9 mouse cellular contexts compared by ENCODE assay signal in genomic region chr6:115692963-115693730, GRCm38 (mm10). TPM values are rescaled to one million over a fixed set of nuclear protein-coding genes. Genes with fewer than 3 reads are reported as not detected.
A peak's percentile ranks its signal among the peaks of the same experiment; 100 is the strongest.
DNase-seq lines count a peak whose midpoint lies in the region; ATAC-seq and TF ChIP-seq lines count a peak whose summit lies in the region.
"Had no signal": no experiment of that assay in that cellular context is flagged by ENCODE, and none has a peak within 500 bp of the region (broad histone marks: within the 10 kb centered on the region; RNA-seq: fewer than 3 reads in every experiment).

No protein-coding gene starts in this region.

- POLR2A ChIA-PET in Patski (lab: Charles Lee) = no interaction called here

- no peaks in the 10 kb centered on the region for H3K27me3 ChIP-seq in hindbrain, embryonic 11.5 days (ENCODE audit: control insufficient read depth, insufficient read depth, low read length)
- H3K27me3 ChIP-seq in hindbrain, embryonic 13.5 days = no peaks in the 10 kb centered on the region
- H3K27me3 ChIP-seq in Patski = no peaks in the 10 kb centered on the region
- H3K27me3 ChIP-seq in lung, postnatal 0 days (replicated peaks; ENCODE audit: insufficient read depth, low read length) = no peaks in the 10 kb centered on the region
- H3K27me3 ChIP-seq: hindbrain, embryonic 15.5 days had no signal

- peak; percentile 21 for DNase-seq in hindbrain, embryonic 11.5 days (ENCODE audit: low spot score)
- DNase-seq in A20 (ENCODE audit: low read depth, low spot score) (peak; percentile 81), Patski (ENCODE audit: low read depth, low spot score) (no peak)
- DNase-seq in lung, postnatal 0 days (ENCODE audit: low spot score) = no peak
- DNase-seq in layer of hippocampus, adult 9-10 months (ENCODE audit: low spot score) = no peak
- DNase-seq in c-Kit-positive CD71-positive TER-119-positive erythroid progenitor cells, embryonic 14.5 days (ENCODE audit: low spot score) = no peak
- DNase-seq in gastrocnemius, postnatal 4 days (ENCODE audit: low spot score in 2 of 2) = no peak

- TF ChIP-seq CTCF in Patski (IDR thresholded peaks at IDR 0.05) = peak; percentile 55
- TF ChIP-seq CTCF in lung, postnatal 0 days (IDR thresholded peaks at IDR 0.05) = peak; percentile 60

- H3K27ac ChIP-seq in hindbrain, embryonic 11.5 days (ENCODE audit: low read depth, low read length) = no peak overlapping the region
- H3K27ac ChIP-seq in hindbrain, embryonic 13.5 days = no peak overlapping the region
- no peak overlapping the region for H3K27ac ChIP-seq in lung, postnatal 0 days (ENCODE audit: low read length)
- H3K27ac ChIP-seq: hindbrain, embryonic 15.5 days had no signal

- no peak for TF ChIP-seq EP300 in lung, postnatal 0 days (IDR thresholded peaks at IDR 0.05)

- WGBS in hindbrain, embryonic 11.5 days = 73% methylated on average over 5 of the region's 5 CpGs
- WGBS in hindbrain, embryonic 13.5 days = 70% methylated on average over 5 of the region's 5 CpGs
- 60% methylated on average over 5 of the region's 5 CpGs for WGBS in lung, postnatal 0 days

- no peaks in the 10 kb centered on the region for H3K36me3 ChIP-seq in hindbrain, embryonic 11.5 days (ENCODE audit: control insufficient read depth, insufficient read depth, low read length)
- no peaks in the 10 kb centered on the region for H3K36me3 ChIP-seq in hindbrain, embryonic 13.5 days
- no peaks in the 10 kb centered on the region for H3K36me3 ChIP-seq in lung, postnatal 0 days (ENCODE audit: insufficient read depth, low read length)
- H3K36me3 ChIP-seq: hindbrain, embryonic 15.5 days had no signal

- H3K4me1 ChIP-seq in hindbrain, embryonic 11.5 days (replicated peaks; ENCODE audit: control insufficient read depth, insufficient read depth, low read length) = no peaks in the 10 kb centered on the region
- H3K4me1 ChIP-seq in hindbrain, embryonic 13.5 days (replicated peaks) = no peaks in the 10 kb centered on the region
- H3K4me1 ChIP-seq in lung, postnatal 0 days (ENCODE audit: insufficient read depth, low read depth, low read length) = peaks cover 4% of the 10 kb centered on the region

- ATAC-seq in hindbrain, embryonic 11.5 days (ENCODE audit: low FRiP score) = no peak
- no peak for ATAC-seq in hindbrain, embryonic 13.5 days (ENCODE audit: low FRiP score)
- ATAC-seq in Patski = no peak
- no peak for ATAC-seq in lung, postnatal 0 days

- no peak overlapping the region for H3K4me3 ChIP-seq in hindbrain, embryonic 11.5 days (ENCODE audit: low read depth, low read length)
- no peak overlapping the region for H3K4me3 ChIP-seq in hindbrain, embryonic 13.5 days
- H3K4me3 ChIP-seq in lung, postnatal 0 days (ENCODE audit: low read depth, low read length) = no peak overlapping the region
- H3K4me3 ChIP-seq: hindbrain, embryonic 15.5 days had no signal

- no peaks in the 10 kb centered on the region for H3K9me3 ChIP-seq in hindbrain, embryonic 11.5 days (ENCODE audit: control insufficient read depth, low read length)
- no peaks in the 10 kb centered on the region for H3K9me3 ChIP-seq in hindbrain, embryonic 13.5 days
- H3K9me3 ChIP-seq in lung, postnatal 0 days (ENCODE audit: low read length) = no peaks in the 10 kb centered on the region
- H3K9me3 ChIP-seq: hindbrain, embryonic 15.5 days had no signal

- H3K9ac ChIP-seq in hindbrain, embryonic 11.5 days (ENCODE audit: low read depth, low read length) = no peak overlapping the region
- no peak overlapping the region for H3K9ac ChIP-seq in hindbrain, embryonic 13.5 days
- no peak overlapping the region for H3K9ac ChIP-seq in lung, postnatal 0 days (replicated peaks; ENCODE audit: low read depth)
- H3K9ac ChIP-seq: hindbrain, embryonic 15.5 days had no signal

- CTCF ChIA-PET in Patski (lab: Charles Lee) = interaction anchor here (1.3 kb wide), 1 partner anchor 24 kb away, joined by 5 read pairs; no protein-coding TSS in a partner anchor

- H3K4me2 ChIP-seq in hindbrain, embryonic 11.5 days (replicated peaks; ENCODE audit: low read depth, low read length) = no peak overlapping the region
- no peak overlapping the region for H3K4me2 ChIP-seq in hindbrain, embryonic 13.5 days
- no peak overlapping the region for H3K4me2 ChIP-seq in lung, postnatal 0 days (replicated peaks; ENCODE audit: low read depth, low read length)
- H3K4me2 ChIP-seq: hindbrain, embryonic 15.5 days had no signal

- in situ Hi-C loops in Patski (cut with MboI; ENCODE audit: low pct_unique_long_range_greater_than_20kb) = no loop called here

RNA-seq across cellular contexts. Expression of gene Raf1, which starts 16.7 kb away (rescaled TPM):
- 148 and 157 TPM in 2 replicates for polyA plus RNA-seq in hindbrain, embryonic 11.5 days (2014; fragmentation: Nextera tagmentation; extraction: Ambion mirVana)
- polyA plus RNA-seq in hindbrain, embryonic 13.5 days (2015; fragmentation: Nextera tagmentation; extraction: Ambion mirVana) = 147 and 149 TPM in 2 replicates
- polyA plus RNA-seq in Patski (2021) = 96.8 TPM
- 58.9 and 60.6 TPM in 2 replicates for polyA plus RNA-seq in lung, postnatal 0 days (2015; fragmentation: Nextera tagmentation; extraction: Ambion mirVana)
- 100 to 1,000 TPM; 123 to 137 TPM for total RNA-seq in gastrocnemius, postnatal 4 days (2021)

Comparison
In these comparisons a context has a peak if more than half of its experiments do, and no peak if none do; other contexts are left out.
1. DNase-seq: peak in hindbrain, embryonic 11.5 days (single experiment) and A20 (single experiment); none in Patski (single experiment), lung, postnatal 0 days (single experiment), layer of hippocampus, adult 9-10 months (single experiment), c-Kit-positive CD71-positive TER-119-positive erythroid progenitor cells, embryonic 14.5 days (single experiment) and gastrocnemius, postnatal 4 days (0 of 2).